Mouse (Mus musculus) midbrain, embryonic 12.5 days (tissue): ENCODE data around the gene Olfr1188. TPM values are rescaled to one million over a fixed set of nuclear protein-coding genes. Genes with fewer than 3 reads are reported as not detected.
"Not testable (repeated sequence)": the region's sequence is repeated elsewhere in the genome, so short reads cannot be mapped to it uniquely, and the experiment has no call there.

Experiments
- ATAC-seq: fragments of 200-750 bp; cut with Nextera tagmentation; 2 replicates; pipeline ENCODE4 v1.8.0; 2017; ENCODE audit warnings: low read depth, moderate TSS enrichment, moderate library complexity; ENCODE audit not compliant: low FRiP score
- H3K27ac ChIP-seq: fragments of 300-500 bp; sonication (generic); replicated peaks from 2 replicates; pipeline ENCODE4 v1.5.1; 2016; ENCODE audit warnings: mild to moderate bottlenecking
- H3K27me3 ChIP-seq: fragments of 300-500 bp; sonication (generic); 2 replicates; pipeline ENCODE4 v1.6.1; 2016; ENCODE audit warnings: mild to moderate bottlenecking
- H3K36me3 ChIP-seq: fragments of 300-500 bp; sonication (generic); 2 replicates; pipeline ENCODE4 v1.6.1; 2016
- H3K4me1 ChIP-seq: fragments of 300-500 bp; sonication (generic); 2 replicates; pipeline ENCODE4 v1.6.1; 2016
- H3K4me2 ChIP-seq: fragments of 300-500 bp; sonication (generic); replicated peaks from 2 replicates; pipeline ENCODE4 v1.6.1; 2016; ENCODE audit warnings: mild to moderate bottlenecking, moderate library complexity
- H3K4me3 ChIP-seq: fragments of 300-500 bp; sonication (generic); 2 replicates; pipeline ENCODE4 v1.5.1; 2016; ENCODE audit warnings: mild to moderate bottlenecking
- H3K9ac ChIP-seq: fragments of 300-500 bp; sonication (generic); replicated peaks from 2 replicates; pipeline ENCODE4 v1.6.1; 2016; ENCODE audit warnings: mild to moderate bottlenecking, moderate library complexity
- H3K9me3 ChIP-seq: fragments of 300-500 bp; sonication (generic); 2 replicates; pipeline ENCODE4 v1.6.1; 2016; ENCODE audit warnings: mild to moderate bottlenecking
- WGBS: fragments of 180-500 bp; shearing (Covaris S2); methylation state at CpG from one replicate; pipeline ENCODE4 v1.1.7; 2016; 5-methylcytosine and 5-hydroxymethylcytosine counted together
- polyA plus RNA-seq: library from polyadenylated mRNA; unstranded; fragments of >200 nt; fragmentation: Nextera tagmentation; extraction: Ambion mirVana; gene quantifications from 2 replicates; pipeline ENCODE4 v1.2.1, GENCODE M21; 2016

The Olfr1188 gene
- polyA plus RNA-seq = not detected in 2 replicates

DNA sequence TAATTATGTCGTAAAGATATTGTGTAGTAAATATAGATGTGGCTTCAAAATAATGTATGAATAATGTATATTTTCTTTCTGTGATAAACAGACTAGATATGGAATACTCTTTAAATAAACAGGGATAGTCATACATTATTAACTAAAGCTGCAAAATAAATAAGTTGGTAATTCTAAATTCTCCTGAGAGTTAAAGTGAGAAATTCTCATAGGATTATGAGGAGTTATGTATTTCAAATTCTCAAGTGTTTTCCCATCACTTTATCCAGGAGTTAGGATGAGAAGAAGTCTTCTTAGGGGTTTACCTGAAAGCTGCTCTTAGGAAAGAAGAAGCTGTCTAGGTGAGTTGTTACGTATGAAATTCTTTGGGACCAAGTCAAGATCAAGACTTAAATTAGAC lies at the start of gene Olfr1188:
Gene Olfr1188, plus strand, starts transcription at position 301 of the 400 bp plus-strand sequence.
- Histone ChIP-seq H3K4me1 (no peaks in the 10 kb centered on the region), H3K9me3 (no peaks in the 10 kb centered on the region), H3K27ac (no peak within 1 kb of the TSS), H3K4me2 (no peak within 1 kb of the TSS), H3K9ac (no peak within 1 kb of the TSS), H3K36me3 (no peaks in the 10 kb centered on the region), H3K4me3 (no peak within 1 kb of the TSS), H3K27me3 (no peaks in the 10 kb centered on the region)
- WGBS = 84% methylated on average over 2 of the region's 2 CpGs
- ATAC-seq = no peak

DNA sequence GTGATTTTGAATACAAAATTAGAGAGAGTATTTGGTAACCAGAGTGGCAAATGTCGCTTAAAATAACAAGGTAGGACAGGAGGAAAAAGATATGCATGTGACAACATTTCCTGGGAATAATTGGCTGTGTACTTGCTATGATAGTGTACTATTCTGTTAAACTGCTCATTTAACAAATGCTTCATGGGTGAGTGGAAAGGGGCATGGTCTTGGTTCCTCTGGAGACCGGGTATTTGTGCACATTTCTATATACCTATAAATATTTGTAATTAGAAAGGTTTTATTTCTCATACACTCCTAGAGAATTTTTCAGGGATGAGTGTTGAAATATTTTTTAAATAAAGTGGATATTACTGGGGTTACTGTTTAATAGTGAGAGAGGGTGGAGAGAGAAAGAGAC lies 38.5 kb upstream of the Olfr1188 start, which contains the start of gene Olfr1186:
Gene Olfr1186, plus strand, starts transcription at position 301 of the 400 bp plus-strand sequence.
- no peak for ATAC-seq
- Histone ChIP-seq H3K36me3 (no peaks in the 10 kb centered on the region), H3K4me1 (no peaks in the 10 kb centered on the region), H3K9me3 (no peaks in the 10 kb centered on the region), H3K9ac (no peak within 1 kb of the TSS), H3K4me2 (no peak within 1 kb of the TSS), H3K27me3 (no peaks in the 10 kb centered on the region), H3K4me3 (no peak within 1 kb of the TSS), H3K27ac (no peak within 1 kb of the TSS)
- 80% methylated on average over 2 of the region's 2 CpGs for WGBS

DNA sequence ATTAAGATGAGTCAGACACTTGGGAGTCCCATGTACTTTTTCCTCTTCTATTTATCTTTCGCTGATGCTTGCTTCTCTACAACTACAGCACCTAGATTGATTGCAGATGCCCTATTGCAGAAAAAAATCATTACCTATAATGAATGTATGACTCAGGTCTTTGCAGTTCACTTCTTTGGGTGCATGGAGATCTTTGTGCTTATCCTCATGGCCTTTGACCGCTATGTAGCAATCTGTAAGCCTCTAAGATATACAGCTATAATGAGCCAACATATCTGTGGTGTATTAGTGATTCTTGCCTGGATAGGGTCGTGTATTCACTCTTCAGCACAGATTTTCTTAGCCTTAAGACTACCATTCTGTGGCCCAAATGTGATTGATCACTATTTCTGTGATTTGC lies 31.0 kb upstream of the Olfr1188 start:
- Histone ChIP-seq H3K36me3 (no peaks in the 10 kb centered on the region), H3K9me3 (no peaks in the 10 kb centered on the region), H3K4me2 (no peak overlapping the region), H3K27ac (no peak overlapping the region), H3K4me3 (no peak overlapping the region), H3K9ac (no peak overlapping the region), H3K4me1 (no peaks in the 10 kb centered on the region), H3K27me3 (no peaks in the 10 kb centered on the region)
- ATAC-seq = no peak
- WGBS = 79% methylated on average over 3 of the region's 3 CpGs

DNA sequence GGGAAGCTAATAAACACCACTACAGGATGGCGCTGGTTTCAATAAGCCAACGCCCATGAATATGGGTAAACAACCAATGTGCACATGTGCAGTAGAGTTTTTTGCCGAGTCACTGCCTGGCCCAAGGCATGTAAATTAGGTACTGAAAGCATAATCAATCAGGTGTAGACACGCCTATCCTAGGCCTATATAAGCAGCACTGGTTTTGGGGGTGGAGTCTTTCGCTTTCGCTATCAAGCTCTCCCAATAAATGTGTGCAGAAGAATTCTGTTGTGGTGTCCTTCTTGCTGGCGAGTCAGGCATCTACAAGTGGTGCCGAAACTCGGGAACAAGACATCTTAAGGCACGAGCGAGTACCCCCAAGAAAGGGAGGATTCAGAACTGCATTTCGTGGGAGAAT lies 16.0 kb downstream of the Olfr1188 start:
- not testable (repeated sequence) for ATAC-seq, H3K27ac ChIP-seq, H3K36me3 ChIP-seq, H3K27me3 ChIP-seq, H3K4me3 ChIP-seq, H3K4me2 ChIP-seq, H3K9ac ChIP-seq, H3K9me3 ChIP-seq, H3K4me1 ChIP-seq
- 87% methylated on average over 12 of the region's 12 CpGs for WGBS

DNA sequence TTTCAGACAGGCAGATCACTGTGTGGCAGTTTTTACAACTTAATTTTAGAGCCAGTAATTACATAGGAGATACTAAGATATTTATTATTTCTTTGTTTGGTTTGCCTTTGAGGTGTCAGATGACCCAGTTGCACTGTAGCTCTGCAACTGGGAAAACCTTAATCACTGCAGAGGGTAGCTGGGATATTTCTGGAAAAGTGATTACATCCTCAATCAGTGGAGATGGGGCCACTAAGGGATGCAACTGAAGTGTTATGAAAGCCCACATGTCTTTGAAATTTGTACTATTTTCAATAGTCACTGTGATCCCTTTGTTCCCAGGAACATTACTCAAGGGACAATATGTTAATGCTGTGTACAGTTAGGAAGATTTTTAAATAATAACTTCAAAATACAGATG lies 29.4 kb downstream of the Olfr1188 start, which contains the start of gene Olfr1189:
Gene Olfr1189, plus strand, starts transcription at position 301 of the 400 bp plus-strand sequence.
- Histone ChIP-seq H3K9ac (no peak within 1 kb of the TSS), H3K36me3 (no peaks in the 10 kb centered on the region), H3K27ac (no peak within 1 kb of the TSS), H3K27me3 (no peaks in the 10 kb centered on the region), H3K4me3 (no peak within 1 kb of the TSS), H3K9me3 (no peaks in the 10 kb centered on the region), H3K4me2 (no peak within 1 kb of the TSS), H3K4me1 (no peaks in the 10 kb centered on the region)
- ATAC-seq = no peak

Other genes starting within 250 kb of the Olfr1188 start
- not detected in 2 replicates for gene Olfr1174-ps, start 241.8 kb upstream of the Olfr1188 start, polyA plus RNA-seq
- not detected in 2 replicates for gene Olfr1175-ps, start 229.7 kb upstream of the Olfr1188 start, polyA plus RNA-seq
- gene Olfr1176, start 220.2 kb upstream of the Olfr1188 start, polyA plus RNA-seq = not detected in 2 replicates
- not detected in 2 replicates for gene Olfr1177-ps, start 210.4 kb upstream of the Olfr1188 start, polyA plus RNA-seq
- gene Olfr1178, start 169.9 kb upstream of the Olfr1188 start, polyA plus RNA-seq = not detected in 2 replicates
- gene Olfr1179, start 150.5 kb upstream of the Olfr1188 start, polyA plus RNA-seq = not detected in 2 replicates
- not detected in 2 replicates for gene Olfr1180, start 137.8 kb upstream of the Olfr1188 start, polyA plus RNA-seq
- not detected in 2 replicates for gene Olfr1181, start 130.8 kb upstream of the Olfr1188 start, polyA plus RNA-seq
- not detected in 2 replicates for gene Gm13757, start 107.8 kb upstream of the Olfr1188 start, polyA plus RNA-seq
- gene Olfr1183, start 102.1 kb upstream of the Olfr1188 start, polyA plus RNA-seq = not detected in 2 replicates
- not detected in 2 replicates for gene Olfr1184, start 73.3 kb upstream of the Olfr1188 start, polyA plus RNA-seq
- gene Olfr1185-ps1, start 63.6 kb upstream of the Olfr1188 start, polyA plus RNA-seq = not detected in 2 replicates
- not detected in 2 replicates for gene Olfr1186, start 38.4 kb upstream of the Olfr1188 start, polyA plus RNA-seq
- not detected in 2 replicates for gene Olfr1189, start 29.5 kb downstream of the Olfr1188 start, polyA plus RNA-seq
- gene Olfr1191-ps1, start 83.6 kb downstream of the Olfr1188 start, polyA plus RNA-seq = not detected in 2 replicates
- not detected in 2 replicates for gene Olfr1192-ps1, start 91.6 kb downstream of the Olfr1188 start, polyA plus RNA-seq
- gene Olfr1193, start 118.7 kb downstream of the Olfr1188 start, polyA plus RNA-seq = not detected in 2 replicates
- gene Olfr1195, start 132.3 kb downstream of the Olfr1188 start, polyA plus RNA-seq = not detected in 2 replicates
- not detected in 2 replicates for gene Olfr1196, start 147.7 kb downstream of the Olfr1188 start, polyA plus RNA-seq
- gene Olfr1197, start 175.4 kb downstream of the Olfr1188 start, polyA plus RNA-seq = not detected in 2 replicates
- not detected in 2 replicates for gene Olfr1198, start 194.4 kb downstream of the Olfr1188 start, polyA plus RNA-seq
- not detected in 2 replicates for gene Olfr1199, start 203.5 kb downstream of the Olfr1188 start, polyA plus RNA-seq
- not detected in 2 replicates for gene Olfr1200, start 213.6 kb downstream of the Olfr1188 start, polyA plus RNA-seq
- not detected in 2 replicates for gene Olfr1201, start 236.1 kb downstream of the Olfr1188 start, polyA plus RNA-seq